Mouse (Mus musculus): Measurements from ENCODE around the gene Efnb3. TPM values are rescaled to one million over a fixed set of nuclear protein-coding genes. Genes with fewer than 3 reads are reported as not detected.
"Not testable (repeated sequence)": the region's sequence is repeated elsewhere in the genome, so short reads cannot be mapped to it uniquely, and the experiment has no call there.

The Efnb3 gene
- total RNA-seq, 2 experiments from 2014 or later, result 1.9 to 2.7 TPM

GRCm38 (mm10) chr11:69552622-69553340, 7.2 kb downstream of the Efnb3 start:
- DNase-seq (ENCODE audit: low spot score in 2 of 2), result no peak

DNA sequence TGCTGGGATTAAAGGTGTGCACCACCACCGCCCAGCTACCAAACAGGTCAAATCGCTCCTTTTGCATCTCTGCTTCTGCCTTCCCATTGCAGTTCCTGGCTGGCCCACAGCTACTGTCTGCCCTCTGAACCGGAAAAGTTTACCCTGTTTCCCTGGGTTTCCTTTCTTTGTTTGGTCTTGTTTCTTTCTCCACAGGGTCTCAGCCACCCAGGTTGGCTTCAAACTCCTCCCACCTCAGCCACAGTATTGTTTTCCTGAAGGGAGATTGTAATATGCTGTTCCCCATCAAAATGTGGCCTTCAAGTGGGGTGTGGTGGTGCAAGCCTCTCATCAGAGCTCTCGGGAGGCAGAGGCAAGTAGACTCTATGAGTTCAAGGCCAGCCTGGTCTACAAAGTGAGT, 8.7 kb downstream of the Efnb3 start:
- DNase-seq (ENCODE audit: low spot score in 2 of 2), result no peak

GRCm38 (mm10) chr11:69549060-69549656, 10.8 kb downstream of the Efnb3 start, which contains the start of gene Dnah2:
Gene Dnah2, minus strand, starts transcription at chr11:69549110.
- DNase-seq (ENCODE audit: low spot score in 2 of 2), result no peak

GRCm38 (mm10) chr11:69547071-69547470, 12.9 kb downstream of the Efnb3 start:
- DNase-seq (ENCODE audit: low spot score in 2 of 2), result no peak

GRCm38 (mm10) chr11:69546423-69547053, 13.5 kb downstream of the Efnb3 start:
- peak; percentile 59 to 77 for DNase-seq (ENCODE audit: low spot score in 2 of 2)

DNA sequence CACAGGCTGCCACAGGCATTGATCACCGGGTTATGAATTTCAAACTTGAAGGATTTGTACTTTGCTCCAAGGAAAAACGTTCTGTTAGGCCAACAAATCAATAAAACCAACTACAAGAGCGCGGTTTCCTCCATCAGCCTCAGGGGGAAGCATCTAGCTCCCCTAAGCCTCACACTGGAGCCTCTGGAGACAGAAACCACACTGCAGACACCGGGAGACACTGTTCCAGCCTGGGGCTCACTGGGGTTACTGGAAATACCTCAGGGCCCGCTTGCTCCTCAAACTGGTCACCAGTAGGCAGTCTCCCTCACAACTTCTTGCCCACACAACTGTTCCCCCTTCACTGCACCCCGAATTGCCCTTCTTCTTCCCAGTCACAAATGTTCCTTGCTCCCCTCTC, 14.0 kb downstream of the Efnb3 start:
- DNase-seq (ENCODE audit: low spot score in 2 of 2), result no peak

- DNase-seq (ENCODE audit: low spot score in 2 of 2), result no peak
Observed at GRCm38 (mm10) chr11:69543598-69543997, 16.4 kb downstream of the Efnb3 start.

DNA sequence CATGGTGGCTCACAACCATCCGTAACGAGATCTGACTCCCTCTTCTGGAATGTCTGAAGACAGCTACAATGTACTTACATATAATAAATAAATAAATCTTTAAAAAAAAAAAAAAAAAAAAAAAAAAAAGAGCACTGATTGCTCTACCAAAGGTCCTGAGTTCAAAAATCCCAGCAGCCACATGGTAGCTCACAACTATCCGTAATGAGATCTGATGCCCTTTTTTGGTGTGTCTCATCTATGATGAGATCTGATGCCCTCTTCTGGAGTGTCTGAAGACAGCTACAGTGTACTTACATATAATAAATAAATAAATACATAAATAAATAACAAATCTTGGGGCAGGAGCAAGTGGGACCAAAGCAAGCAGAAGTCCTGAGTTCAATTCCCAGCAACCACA, 18.3 kb downstream of the Efnb3 start:
- not testable (repeated sequence) for DNase-seq (ENCODE audit: low spot score in 2 of 2)

DNA sequence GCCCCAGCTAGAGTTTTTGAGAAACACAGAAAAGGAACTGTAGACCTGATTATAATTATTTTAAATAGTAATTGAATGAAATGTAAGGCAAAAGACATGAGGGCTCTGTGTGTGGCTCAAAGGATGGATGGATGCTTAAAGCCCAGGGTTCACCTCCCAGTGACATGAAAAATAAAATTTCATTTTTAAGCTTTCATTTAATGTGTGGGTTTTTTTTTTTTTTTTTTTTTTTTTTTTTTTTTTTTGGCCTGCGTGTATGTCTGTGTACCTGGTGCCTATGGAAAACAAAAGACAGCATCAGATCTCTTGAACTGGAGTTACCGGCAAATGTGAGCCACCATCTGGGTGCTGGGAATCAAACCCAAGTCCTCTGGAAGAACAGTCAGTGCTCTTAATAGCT, 19.3 kb downstream of the Efnb3 start:
- DNase-seq (ENCODE audit: low spot score in 2 of 2), result no peak

DNA sequence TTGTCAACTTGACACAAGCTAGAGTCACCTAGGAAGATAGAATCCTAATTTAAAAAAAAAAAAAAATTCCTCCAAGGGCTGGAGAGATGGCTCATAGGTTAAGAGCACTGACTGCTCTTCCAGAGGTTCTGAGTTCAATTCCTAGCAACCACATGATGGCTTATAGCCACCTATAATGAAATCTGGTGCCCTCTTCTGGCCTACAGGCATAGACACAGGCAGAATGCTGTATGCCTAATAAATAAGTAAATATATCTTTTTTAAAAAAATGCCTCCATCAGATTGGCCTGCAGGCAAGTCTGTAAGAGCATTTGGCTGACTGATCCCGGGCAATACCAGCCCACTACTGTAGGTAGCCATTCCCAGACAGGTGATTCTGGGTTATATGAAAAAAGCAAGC, 25.0 kb downstream of the Efnb3 start:
- no peak for DNase-seq (ENCODE audit: low spot score in 2 of 2)

- DNase-seq (ENCODE audit: low spot score in 2 of 2), result no peak
Observed at GRCm38 (mm10) chr11:69532480-69533150, 27.4 kb downstream of the Efnb3 start.

GRCm38 (mm10) chr11:69530755-69531154, 29.2 kb downstream of the Efnb3 start:
- DNase-seq (ENCODE audit: low spot score in 2 of 2), result not testable (repeated sequence)

- not testable (repeated sequence) for DNase-seq (ENCODE audit: low spot score in 2 of 2)
Observed at GRCm38 (mm10) chr11:69530281-69530680, 29.7 kb downstream of the Efnb3 start.

- no peak for DNase-seq (ENCODE audit: low spot score in 2 of 2)
Observed at GRCm38 (mm10) chr11:69528031-69528390, 32.0 kb downstream of the Efnb3 start.

DNA sequence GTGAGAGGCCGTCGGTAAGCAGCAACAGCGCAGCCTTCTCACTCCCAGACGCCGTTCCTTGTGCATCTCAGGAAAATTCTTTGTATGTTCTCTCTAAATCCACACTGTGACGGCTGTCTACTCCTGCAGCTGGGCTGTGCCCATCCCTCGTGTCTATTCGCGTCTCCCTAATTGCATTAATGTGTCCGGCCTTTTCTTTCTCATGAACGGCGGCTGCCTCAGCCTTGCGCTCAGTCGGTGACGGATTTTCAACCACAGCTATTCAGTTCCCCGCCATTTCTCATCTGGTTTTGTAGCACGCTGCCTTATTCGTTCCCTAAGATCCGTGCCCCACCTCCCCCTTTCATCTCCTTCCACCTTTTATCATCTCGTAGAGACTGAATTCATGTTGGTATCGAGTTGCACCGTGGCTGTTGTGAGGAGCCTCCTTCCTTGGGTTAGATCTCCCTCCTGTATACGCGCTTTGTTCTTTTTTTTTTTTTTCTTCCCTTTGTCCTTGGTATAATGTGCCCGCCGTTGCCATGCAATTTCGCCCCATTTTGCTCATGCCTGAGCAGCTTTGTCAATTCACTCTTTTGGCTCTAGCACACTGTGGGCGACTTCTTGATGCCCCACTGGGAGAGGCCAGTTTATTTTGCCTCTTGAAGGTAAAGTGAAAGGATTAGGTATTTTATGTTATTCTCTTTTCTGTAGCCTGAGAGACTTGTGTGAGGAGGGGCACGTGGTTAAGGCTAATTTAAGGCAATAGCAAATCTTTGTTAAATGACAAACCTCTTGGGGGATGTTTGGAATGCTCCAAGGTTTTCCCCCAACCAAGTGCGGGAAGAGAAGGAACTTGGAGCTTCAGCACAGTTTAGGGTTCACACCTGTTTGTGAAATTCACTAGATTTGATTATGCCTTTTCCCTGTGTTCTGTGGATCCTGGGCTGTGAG, 32.6 kb downstream of the Efnb3 start:
- no peak for DNase-seq (ENCODE audit: low spot score in 2 of 2)

DNA sequence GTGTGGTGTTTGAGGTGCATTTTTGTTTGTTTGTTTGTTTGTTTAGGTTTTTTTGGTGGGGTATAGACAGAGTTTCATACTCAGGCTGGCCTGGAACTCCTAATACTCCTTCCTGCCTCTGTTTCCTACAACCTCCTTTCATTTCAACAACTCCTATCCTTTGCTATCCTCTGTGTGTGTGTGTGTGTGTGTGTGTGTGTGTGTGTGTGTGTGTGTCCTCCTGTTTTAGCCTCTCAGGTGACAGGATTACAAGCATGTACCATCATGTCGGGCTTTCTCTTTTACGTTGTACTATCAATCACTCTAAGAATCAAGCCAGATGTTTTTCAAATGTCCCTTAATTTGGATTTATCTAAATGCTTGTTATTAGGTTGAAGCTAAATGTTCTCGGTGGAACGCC, 33.4 kb downstream of the Efnb3 start:
- no peak for DNase-seq (ENCODE audit: low spot score in 2 of 2)

- DNase-seq (ENCODE audit: low spot score in 2 of 2), result no peak
Observed at GRCm38 (mm10) chr11:69525661-69526060, 34.3 kb downstream of the Efnb3 start.

DNA sequence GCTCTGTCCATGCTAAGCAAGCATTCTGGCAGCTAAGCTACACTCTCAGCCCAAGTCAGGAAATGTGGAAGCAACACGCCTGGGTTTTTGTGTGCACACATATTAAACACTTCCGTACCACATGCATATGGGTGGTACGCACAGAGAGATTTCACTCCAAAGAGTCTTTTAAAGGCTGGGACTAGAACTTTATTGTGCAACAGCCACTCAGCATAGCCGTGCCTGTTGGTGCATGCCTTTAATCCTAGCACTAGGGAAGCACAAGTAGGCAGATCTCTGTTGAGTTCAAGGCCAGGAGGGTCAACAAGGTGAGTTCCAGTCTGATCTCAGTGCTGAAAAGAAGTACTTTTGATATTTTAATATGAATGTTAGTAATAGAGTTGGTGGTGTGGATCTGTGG, 36.4 kb downstream of the Efnb3 start:
- no peak for DNase-seq (ENCODE audit: low spot score in 2 of 2)

GRCm38 (mm10) chr11:69521526-69522149, 38.4 kb downstream of the Efnb3 start:
- no peak for DNase-seq (ENCODE audit: low spot score in 2 of 2)

- DNase-seq (ENCODE audit: low spot score in 2 of 2), result no peak
Observed at GRCm38 (mm10) chr11:69519976-69520375, 40.0 kb downstream of the Efnb3 start.
